Mouse (Mus musculus): ENCODE data around the gene Gm11032. TPM values are rescaled to one million over a fixed set of nuclear protein-coding genes. Genes with fewer than 3 reads are reported as not detected.

Gene Gm11032
- polyA plus RNA-seq, 1 experiment from 2014 or later, result not detected

DNA sequence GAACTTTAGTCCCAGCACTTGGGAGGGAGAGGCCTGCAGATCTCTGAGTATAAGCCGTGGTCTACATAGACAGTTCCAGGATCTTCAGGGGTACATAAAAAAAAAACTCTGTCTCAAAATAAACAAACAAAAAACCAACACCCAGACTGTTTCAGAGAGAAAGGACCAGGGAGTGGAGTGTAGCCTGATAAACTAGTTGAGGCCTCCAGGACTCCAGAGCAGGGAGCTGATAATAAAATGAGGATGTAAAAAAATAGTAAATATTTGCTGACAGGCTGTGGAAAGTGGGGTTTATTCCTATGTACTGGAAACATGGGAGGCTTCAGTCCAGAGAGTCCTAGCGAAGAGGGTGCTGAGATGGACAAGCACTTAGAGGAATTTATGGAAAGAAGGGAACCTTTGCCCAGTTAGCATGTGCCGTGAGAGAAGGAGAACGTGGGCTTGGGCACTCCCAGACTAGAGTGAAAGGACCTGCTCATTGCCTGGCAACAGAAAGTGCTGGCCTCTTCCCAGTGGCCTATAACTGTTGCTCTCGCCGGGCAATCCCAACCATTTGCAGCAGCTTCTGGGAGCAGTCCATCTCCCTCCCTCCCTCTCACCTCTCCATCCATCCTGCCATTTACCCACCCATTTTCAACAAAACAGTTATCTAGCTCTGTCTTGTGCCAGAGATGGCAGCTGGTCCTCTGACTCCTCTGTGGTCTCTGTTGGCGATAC is 40.6 kb downstream of the Gm11032 start:
- ATAC-seq (ENCODE audit: insufficient number of reproducible peaks, insufficient read depth, low FRiP score, low TSS enrichment, low read depth), result no peak
- H3K36me3 ChIP-seq, result peaks cover 61% of the 10 kb centered on the region
- WGBS, result 83% methylated on average over 7 of the region's 7 CpGs

DNA sequence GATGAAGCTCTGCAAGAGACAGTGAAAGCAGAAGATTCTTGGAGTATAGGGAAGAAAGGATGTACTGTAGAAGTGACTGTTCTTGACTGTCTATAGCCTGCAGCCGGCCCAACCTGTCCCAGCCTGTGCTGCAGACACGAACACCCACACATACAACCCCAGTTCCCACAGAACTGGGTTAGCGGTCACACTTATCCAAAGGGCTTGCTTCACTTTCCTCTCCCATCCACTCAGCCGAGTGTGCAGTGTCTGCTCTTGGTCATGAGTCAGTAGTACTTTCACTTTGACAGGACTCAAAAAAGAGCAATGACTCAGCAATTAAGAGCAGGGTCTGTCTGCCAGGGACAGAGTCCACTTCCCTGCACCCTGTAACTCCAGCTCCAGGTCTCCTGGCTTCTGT is 41.5 kb downstream of the Gm11032 start:
- Histone ChIP-seq H3K27me3 (no peaks in the 10 kb centered on the region), H3K27ac (no peak overlapping the region), H3K36me3 (peaks cover 52% of the 10 kb centered on the region), H3K9me3 (no peaks in the 10 kb centered on the region), H3K4me2 (no peak overlapping the region), H3K4me1 (no peaks in the 10 kb centered on the region), H3K4me3 (no peak overlapping the region), H3K9ac (no peak overlapping the region)
- 74% methylated on average over 4 of the region's 4 CpGs for WGBS
- ATAC-seq (ENCODE audit: insufficient number of reproducible peaks, insufficient read depth, low FRiP score, low TSS enrichment, low read depth), result no peak

More for the DNA sequence above, 40.6 kb downstream of the Gm11032 start:
- Histone ChIP-seq H3K4me1 (no peaks in the 10 kb centered on the region), H3K27me3 (no peaks in the 10 kb centered on the region), H3K27ac (no peak overlapping the region), H3K4me3 (no peak overlapping the region), H3K9me3 (no peaks in the 10 kb centered on the region), H3K4me2 (no peak overlapping the region), H3K9ac (no peak overlapping the region)

DNA sequence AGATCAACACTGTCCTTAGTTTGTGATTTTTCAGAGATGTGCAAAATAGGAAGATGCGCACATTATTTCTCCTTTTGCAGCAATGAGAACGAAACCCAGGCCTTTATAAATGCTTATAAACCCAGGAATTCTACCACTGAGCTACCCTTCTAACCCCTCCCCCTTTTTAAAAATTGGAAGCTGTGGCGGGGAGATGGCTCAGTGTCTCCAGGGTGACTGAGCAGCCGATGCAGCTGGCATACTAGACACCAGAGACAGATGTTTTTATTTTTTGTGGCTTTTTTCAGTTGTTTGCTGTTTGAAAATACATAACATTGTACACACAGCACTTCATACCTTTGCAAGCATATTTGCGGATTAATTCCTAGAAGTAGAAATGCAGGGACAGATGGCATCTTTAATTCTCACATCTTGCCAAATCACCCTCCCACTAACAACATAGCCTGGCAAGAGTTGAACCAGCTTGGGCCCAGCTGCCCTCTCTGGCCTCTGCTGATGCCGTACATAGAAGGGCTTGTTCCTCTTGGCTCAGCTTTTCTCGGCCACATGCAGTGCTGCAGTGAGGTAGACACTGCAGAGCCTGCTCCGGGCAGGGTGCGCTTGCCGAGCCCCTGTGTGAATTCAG is 42.1 kb downstream of the Gm11032 start:
- Histone ChIP-seq H3K4me3 (no peak overlapping the region), H3K27me3 (no peaks in the 10 kb centered on the region), H3K4me2 (no peak overlapping the region), H3K4me1 (no peaks in the 10 kb centered on the region), H3K9me3 (no peaks in the 10 kb centered on the region), H3K27ac (no peak overlapping the region), H3K9ac (no peak overlapping the region), H3K36me3 (peaks cover 50% of the 10 kb centered on the region)
- WGBS, result 79% methylated on average over 10 of the region's 10 CpGs
- no peak for ATAC-seq (ENCODE audit: insufficient number of reproducible peaks, insufficient read depth, low FRiP score, low TSS enrichment, low read depth)

DNA sequence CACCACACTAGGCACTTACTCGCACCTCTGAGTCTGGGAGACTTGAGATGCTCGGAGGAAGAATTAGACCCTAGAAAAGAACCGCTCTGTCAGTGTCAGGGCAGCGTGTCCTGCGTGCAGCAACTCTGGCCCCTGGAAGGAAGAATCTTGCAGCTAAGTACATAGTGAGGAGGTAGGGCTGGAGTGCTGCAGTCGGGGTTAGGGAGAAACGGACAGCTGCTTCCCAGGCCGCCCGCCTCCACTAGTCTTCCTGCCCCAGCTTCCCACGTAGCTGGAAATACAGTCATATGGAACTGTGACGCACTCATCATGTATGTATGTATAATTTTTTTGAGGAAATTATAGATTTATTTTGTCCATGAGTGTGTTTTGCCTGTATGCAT is 42.6 kb downstream of the Gm11032 start:
- Histone ChIP-seq H3K9me3 (no peaks in the 10 kb centered on the region; the same call in 1 of the 2 replicates), H3K9ac (no peak overlapping the region), H3K36me3 (peaks cover 56% of the 10 kb centered on the region), H3K27me3 (no peaks in the 10 kb centered on the region), H3K4me1 (no peaks in the 10 kb centered on the region), H3K27ac (no peak overlapping the region), H3K4me2 (no peak overlapping the region), H3K4me3 (no peak overlapping the region)
- no peak for ATAC-seq (ENCODE audit: insufficient number of reproducible peaks, insufficient read depth, low FRiP score, low TSS enrichment, low read depth)
- WGBS, result 89% methylated on average over 11 of the region's 11 CpGs

Other genes starting within 250 kb of the Gm11032 start
- gene Hormad2, start 179.0 kb upstream of the Gm11032 start, polyA plus RNA-seq (2015; fragmentation: Nextera tagmentation; extraction: Ambion mirVana), result 0.22 TPM in 1 of 2 replicates, not detected in the other
- 26.7 and 30.6 TPM in 2 replicates for gene Mtmr3, start 25.2 kb upstream of the Gm11032 start, polyA plus RNA-seq (2015; fragmentation: Nextera tagmentation; extraction: Ambion mirVana)
- 33.8 and 35.5 TPM in 2 replicates for gene Ascc2, start 17.7 kb downstream of the Gm11032 start, polyA plus RNA-seq (2015; fragmentation: Nextera tagmentation; extraction: Ambion mirVana)
- 769 and 773 TPM in 2 replicates for gene Uqcr10, start 84.3 kb downstream of the Gm11032 start, polyA plus RNA-seq (2015; fragmentation: Nextera tagmentation; extraction: Ambion mirVana)
- 57.6 and 69.4 TPM in 2 replicates for gene Zmat5, start 84.6 kb downstream of the Gm11032 start, polyA plus RNA-seq (2015; fragmentation: Nextera tagmentation; extraction: Ambion mirVana)
- 0.17 and 0.34 TPM in 2 replicates for gene Cabp7, start 126.7 kb downstream of the Gm11032 start, polyA plus RNA-seq (2015; fragmentation: Nextera tagmentation; extraction: Ambion mirVana)
- gene Nf2, start 229.5 kb downstream of the Gm11032 start, polyA plus RNA-seq (2015; fragmentation: Nextera tagmentation; extraction: Ambion mirVana), result 55.7 and 61.4 TPM in 2 replicates

Data from embryonic facial prominence, embryonic 13.5 days (tissue).